Comparison of ENCODE assay signal across 18 mouse cellular contexts in genomic region chr10:121070742-121071141, GRCm38 (mm10). TPM values are rescaled to one million over a fixed set of nuclear protein-coding genes. Genes with fewer than 3 reads are reported as not detected.
DNase-seq lines count a peak whose midpoint lies in the region; ATAC-seq and TF ChIP-seq lines count a peak whose summit lies in the region.
"Had no signal": no experiment of that assay in that cellular context is flagged by ENCODE, and none has a peak within 500 bp of the region (broad histone marks: within the 10 kb centered on the region; RNA-seq: fewer than 3 reads in every experiment).

No protein-coding gene starts in this region.

- H3K4me2 ChIP-seq in lung, embryonic 14.5 days, result no peak overlapping the region
- H3K4me2 ChIP-seq: embryonic facial prominence, embryonic 15.5 days; forebrain, embryonic 12.5 days; hindbrain, embryonic 14.5 days had no signal

- no peaks in the 10 kb centered on the region for H3K9me3 ChIP-seq in lung, embryonic 14.5 days (ENCODE audit: low read depth, low read length)
- H3K9me3 ChIP-seq: embryonic facial prominence, embryonic 15.5 days; forebrain, embryonic 12.5 days had no signal

- no peak for DNase-seq in heart, adult 2 months
- DNase-seq in heart, postnatal 4 days, result no peak
- peak; percentile 48 for DNase-seq in lung, embryonic 14.5 days
- DNase-seq in lung, adult 2 months, result no peak
- DNase-seq in Patski (ENCODE audit: low read depth, low spot score) (no peak), adipocyte (ENCODE audit: low spot score) (no peak)
- peak; percentile 33 for DNase-seq in retina, embryonic 14.5 days (ENCODE audit: low spot score)
- no peak for DNase-seq in spleen, postnatal 14 days (ENCODE audit: low spot score in 2 of 2)
- DNase-seq: adrenal gland, postnatal 10 days; cerebellum, postnatal 14 days; gastrocnemius, postnatal 25 days had no signal

- no peak overlapping the region for H3K27ac ChIP-seq in heart, adult 2 months
- H3K27ac ChIP-seq in lung, embryonic 14.5 days (ENCODE audit: low read depth), result no peak overlapping the region
- H3K27ac ChIP-seq: embryonic facial prominence, embryonic 15.5 days; forebrain, embryonic 12.5 days; hindbrain, embryonic 14.5 days; liver, embryonic 14.5 days had no signal

- no peaks in the 10 kb centered on the region for H3K4me1 ChIP-seq in heart, adult 2 months (ENCODE audit: control insufficient read depth, insufficient read depth, low read length)
- H3K4me1 ChIP-seq in lung, embryonic 14.5 days (ENCODE audit: insufficient read depth), result 0 out of 2 replicates have a peak, but pooled peaks cover 3% of the 10 kb centered on the region
- H3K4me1 ChIP-seq in lung, adult 2 months (ENCODE audit: control insufficient read depth, insufficient read depth, low read length), result no peaks in the 10 kb centered on the region
- H3K4me1 ChIP-seq: forebrain, embryonic 12.5 days; megakaryocyte, embryonic 14.5 days had no signal

- POLR2A ChIA-PET in Patski (lab: Charles Lee), result no interaction called here

- H3K4me3 ChIP-seq in heart, adult 2 months, result no peak overlapping the region
- no peak overlapping the region for H3K4me3 ChIP-seq in lung, embryonic 14.5 days (ENCODE audit: low read depth, low read length)
- H3K4me3 ChIP-seq in lung, adult 2 months (replicated peaks; ENCODE audit: extremely low read depth, low read depth, low read length), result no peak overlapping the region
- H3K4me3 ChIP-seq: embryonic facial prominence, embryonic 15.5 days; forebrain, embryonic 12.5 days; megakaryocyte, embryonic 14.5 days had no signal

- CTCF ChIA-PET in Patski (lab: Charles Lee), result no interaction called here

- in situ Hi-C loops in Patski (cut with MboI; ENCODE audit: low pct_unique_long_range_greater_than_20kb), result no loop called here

- H3K36me3 ChIP-seq in heart, adult 2 months (ENCODE audit: control insufficient read depth, insufficient read depth, low read length), result no peaks in the 10 kb centered on the region
- H3K36me3 ChIP-seq in lung, embryonic 14.5 days (ENCODE audit: insufficient read depth), result no peaks in the 10 kb centered on the region
- H3K36me3 ChIP-seq: embryonic facial prominence, embryonic 15.5 days; forebrain, embryonic 12.5 days had no signal

- no peaks in the 10 kb centered on the region for H3K79me2 ChIP-seq in heart, adult 2 months (replicated peaks; ENCODE audit: control insufficient read depth, insufficient read depth, low read length)

- WGBS in heart, adult 2 months, result 71% methylated on average over 7 of the region's 7 CpGs
- 66% methylated on average over 7 of the region's 7 CpGs for WGBS in lung, embryonic 14.5 days
- 62% methylated on average over 7 of the region's 7 CpGs for WGBS in lung, adult 2 months

- H3K9ac ChIP-seq in heart, adult 2 months (ENCODE audit: low read depth, low read length), result no peak overlapping the region
- no peak overlapping the region for H3K9ac ChIP-seq in lung, embryonic 14.5 days
- H3K9ac ChIP-seq: embryonic facial prominence, embryonic 15.5 days; forebrain, embryonic 12.5 days; hindbrain, embryonic 14.5 days; liver, embryonic 14.5 days had no signal

- TF ChIP-seq POLR2A in heart, adult 2 months (IDR thresholded peaks at IDR 0.05; ENCODE audit: insufficient read depth, low read depth, low read length), result no peak
- no peak for TF ChIP-seq POLR2A in lung, adult 2 months (IDR thresholded peaks at IDR 0.05; ENCODE audit: borderline replicate concordance, extremely low read depth, low read depth, low read length)

- H3K27me3 ChIP-seq in heart, adult 2 months (ENCODE audit: control insufficient read depth, insufficient read depth, low read length), result no peaks in the 10 kb centered on the region
- H3K27me3 ChIP-seq in lung, embryonic 14.5 days (ENCODE audit: insufficient read depth, low read length), result no peaks in the 10 kb centered on the region
- H3K27me3 ChIP-seq in Patski, result no peaks in the 10 kb centered on the region
- H3K27me3 ChIP-seq: embryonic facial prominence, embryonic 15.5 days; forebrain, embryonic 12.5 days had no signal

- peak; percentile 43 for TF ChIP-seq CTCF in heart, adult 2 months (IDR thresholded peaks at IDR 0.05)
- peak; percentile 50 for TF ChIP-seq CTCF in lung, embryonic 14.5 days (IDR thresholded peaks at IDR 0.05; ENCODE audit: low read depth)
- no peak for TF ChIP-seq CTCF in lung, adult 2 months (IDR thresholded peaks at IDR 0.05; ENCODE audit: insufficient read depth, low read length)
- TF ChIP-seq CTCF in Patski (IDR thresholded peaks at IDR 0.05), result peak; percentile 55

- TF ChIP-seq EP300 in heart, adult 2 months (IDR thresholded peaks at IDR 0.05; ENCODE audit: insufficient read depth, low read depth, low read length), result no peak

- no peak for ATAC-seq in lung, embryonic 14.5 days (ENCODE audit: insufficient read depth)
- ATAC-seq in Patski, result no peak
- ATAC-seq: CD4-positive, CD25-positive, alpha-beta regulatory T cell, adult 4 months had no signal

- intact Hi-C loops in heart, adult 2 months (cut with DNase I), result no loop called here

RNA-seq across cellular contexts. Expression of gene Wif1, which starts 37.0 kb away (rescaled TPM):
- total RNA-seq in heart, adult 2 months (2021), result 1 to 10 TPM; 2.0 to 2.4 TPM
- polyA plus RNA-seq in heart, adult 2 months (2012; rRNA removed), result 8.6 and 12.8 TPM in 2 replicates
- 1 to 10 TPM; 4.6 to 5.9 TPM for total RNA-seq in heart, postnatal 4 days (2021)
- 7.5 and 8.9 TPM in 2 replicates for polyA plus RNA-seq in lung, embryonic 14.5 days (2014; fragmentation: Nextera tagmentation; extraction: Ambion mirVana)
- 3.5 and 4.3 TPM in 2 replicates for polyA plus RNA-seq in lung, adult 2 months (2012; rRNA removed)
- 0.03 TPM for polyA plus RNA-seq in Patski (2021)
- polyA plus RNA-seq: CD4-positive, CD25-positive, alpha-beta regulatory T cell, adult 4 months; thymus, postnatal 0 days had no signal

Comparison
In these comparisons a context has a peak if more than half of its experiments do, and no peak if none do; other contexts are left out.
1. DNase-seq: peak in lung, embryonic 14.5 days (single experiment) and retina, embryonic 14.5 days (single experiment); none in heart, adult 2 months (0 of 2), heart, postnatal 4 days (single experiment), lung, adult 2 months (single experiment), Patski (single experiment), spleen, postnatal 14 days (0 of 2) and adipocyte (single experiment).